Mouse (Mus musculus) heart, postnatal 25 days (tissue): Measurements from ENCODE around the gene Anapc15. TPM values are rescaled to one million over a fixed set of nuclear protein-coding genes. Genes with fewer than 3 reads are reported as not detected.
"Not testable (repeated sequence)": the region's sequence is repeated elsewhere in the genome, so short reads cannot be mapped to it uniquely, and the experiment has no call there.

Experiments
- DNase-seq: peaks from one replicate; pipeline ENCODE4 v3.0.0; 2022; ENCODE audit warnings: low spot score
- intact Hi-C: fragments of 180-260 bp; cut with DNase I; formaldehyde crosslinking; loops from one replicate; pipeline ENCODE4 v1.15.1; 2025
- microRNA-seq: library from miRNA; unstranded; fragments of <30 nt; microRNA quantifications from one replicate; pipeline ENCODE4 v1.2.0, GENCODE M21; 2022
- total RNA-seq, 2 experiments: library from RNA; stranded (reverse); gene quantifications; 2 replicates each; pipeline ENCODE4 v1.2.3; 2021

The Anapc15 gene
- total RNA-seq, 2 experiments from 2014 or later: 16.5 to 17.9 TPM

DNA sequence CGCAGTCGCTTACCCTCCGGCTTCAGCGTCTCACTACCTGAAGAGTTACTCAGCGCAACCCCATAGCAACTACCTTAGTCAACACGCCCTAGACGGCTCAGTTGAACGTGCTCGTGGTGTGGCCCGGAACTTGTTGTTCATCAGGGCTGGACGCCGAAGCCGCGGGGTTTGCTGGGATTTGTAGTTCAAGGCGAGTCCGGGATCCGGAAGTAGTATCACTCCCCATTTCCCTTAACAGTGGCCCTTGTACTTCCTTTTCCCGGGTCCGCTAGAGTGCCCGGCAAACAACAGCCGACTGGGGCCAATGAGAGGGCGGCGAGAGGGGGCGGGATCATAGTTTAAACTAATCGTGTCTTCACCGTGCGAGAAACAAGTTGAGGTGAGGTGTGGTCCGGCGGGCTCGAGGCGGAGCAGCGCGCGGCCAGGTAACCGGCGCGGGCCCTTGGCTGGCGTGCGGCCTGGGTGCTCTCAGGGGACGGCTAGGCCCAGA lies 70.3 kb downstream of the Anapc15 start, which contains the start of the genes Lrrc51 and Numa1:
Gene Lrrc51, minus strand, starts transcription at position 145 of the 490 bp plus-strand sequence.
Gene Numa1, plus strand, starts transcription at position 361 of the 490 bp plus-strand sequence.
- intact Hi-C loops: loop anchor here (5.0 kb wide), 3 partner anchors 34 to 129 kb away; no protein-coding TSS in a partner anchor
- DNase-seq: peak; percentile 94

DNA sequence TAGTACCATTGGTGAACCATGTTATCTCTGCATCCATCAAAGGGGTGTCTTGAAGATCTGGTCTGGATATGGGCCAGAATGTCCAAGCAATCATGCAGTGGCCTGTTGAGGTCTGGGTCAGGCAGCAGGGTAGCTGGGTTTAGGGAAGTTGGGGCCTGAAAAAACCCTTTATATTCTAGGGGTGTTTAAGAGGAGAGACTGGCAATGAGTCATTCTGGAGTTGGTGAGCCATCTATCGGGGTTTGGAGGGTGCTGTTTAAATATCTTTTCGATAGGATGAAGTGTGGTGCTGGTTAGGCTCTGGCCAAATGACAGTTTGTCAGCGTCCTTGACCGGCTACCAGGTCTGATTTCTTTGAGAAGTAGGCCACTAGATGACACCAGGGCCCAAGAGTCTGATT lies 72.4 kb downstream of the Anapc15 start:
- no peak for DNase-seq
- intact Hi-C loops: no loop called here

DNA sequence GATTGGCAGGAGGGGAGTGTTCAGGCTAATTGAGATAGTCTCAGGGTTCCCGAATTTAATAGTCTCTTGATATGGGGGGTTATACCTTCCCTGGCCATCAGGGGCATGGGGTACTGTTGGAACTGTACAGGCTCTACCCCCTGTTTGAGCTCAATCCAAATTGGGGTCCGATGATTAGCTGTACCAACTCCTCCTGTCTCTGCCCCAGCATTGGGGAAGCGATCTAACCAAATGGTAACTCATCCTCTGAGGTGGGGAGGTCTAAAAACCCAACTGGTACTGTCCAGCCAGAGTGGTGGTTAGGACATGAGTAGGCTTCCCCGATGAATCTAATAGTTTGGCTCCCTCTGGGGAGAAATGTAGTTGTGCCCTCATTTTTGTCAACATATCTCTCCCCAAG lies 73.5 kb downstream of the Anapc15 start:
- no peak for DNase-seq
- intact Hi-C loops: no loop called here

- intact Hi-C loops: no loop called here
- no peak for DNase-seq
Measured at GRCm38 (mm10) chr7:101937569-101937968, 74.1 kb downstream of the Anapc15 start.

- intact Hi-C loops: no loop called here
Measured at GRCm38 (mm10) chr7:101938348-101938747, 74.8 kb downstream of the Anapc15 start.

GRCm38 (mm10) chr7:101939758-101940157 lies 76.2 kb downstream of the Anapc15 start:
- no peak for DNase-seq
- intact Hi-C loops: no loop called here

More at GRCm38 (mm10) chr7:101938348-101938747, 74.8 kb downstream of the Anapc15 start:
- DNase-seq: no peak

DNA sequence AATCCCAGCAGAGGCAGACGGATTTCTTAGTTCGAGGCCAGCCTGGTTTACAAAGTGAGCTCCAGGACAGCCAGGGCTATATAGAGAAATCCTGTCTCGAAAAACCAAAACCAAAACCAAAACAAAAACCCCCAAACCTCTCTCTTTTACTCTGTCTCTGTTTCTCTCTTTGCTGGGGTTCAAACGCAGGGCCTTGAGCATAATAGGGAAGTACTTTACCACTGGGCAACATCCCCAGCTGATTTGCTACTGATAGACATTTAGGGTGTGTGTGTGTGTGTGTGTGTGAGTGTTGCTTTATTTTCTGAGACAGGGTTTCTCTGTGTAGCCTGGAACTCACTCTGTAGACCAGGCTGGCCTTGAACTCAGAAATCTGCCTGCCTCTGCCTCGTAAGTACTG lies 85.5 kb downstream of the Anapc15 start:
- DNase-seq, intact Hi-C loops: not testable (repeated sequence)

Small RNAs within 50 kb of the gene (microRNA-seq; reads per million reads assigned to microRNA genes)
- not detected for gene Gm22655

Other genes with a start within 250 kb of the Anapc15 start
- 10 to 100 TPM; 59.7 to 62.6 TPM for gene Clpb, start 200.1 kb upstream of the Anapc15 start, total RNA-seq
- gene Phox2a, start 45.4 kb upstream of the Anapc15 start, total RNA-seq: under 1 TPM; 0.26 to 0.42 TPM
- 100 to 1,000 TPM; 145 to 148 TPM for gene Inppl1, start 25.5 kb upstream of the Anapc15 start, total RNA-seq
- gene Folr2, start 6.5 kb upstream of the Anapc15 start, total RNA-seq: 1 to 10 TPM; 5.5 to 6.8 TPM
- under 1 TPM; 0.26 to 0.59 TPM for gene Folr1, start 7.1 kb downstream of the Anapc15 start, total RNA-seq
- gene Lamtor1, start 42.2 kb downstream of the Anapc15 start, total RNA-seq: 100 to 1,000 TPM; 105 to 111 TPM
- gene Tomt, start 42.6 kb downstream of the Anapc15 start, total RNA-seq: not detected
- gene Lrrc51, start 70.2 kb downstream of the Anapc15 start, total RNA-seq: 1 to 10 TPM; 3.3 to 4.1 TPM
- gene Numa1, start 70.4 kb downstream of the Anapc15 start, total RNA-seq: 10 to 100 TPM; 88.4 to 93.0 TPM
- 1 to 10 TPM; 6.5 to 6.8 TPM for gene Il18bp, start 155.0 kb downstream of the Anapc15 start, total RNA-seq
- gene Rnf121, start 201.8 kb downstream of the Anapc15 start, total RNA-seq: 10 to 100 TPM; 20.9 to 22.8 TPM
- 1 to 10 TPM; 9.4 to 9.6 TPM for gene Xndc1, start 201.8 kb downstream of the Anapc15 start, total RNA-seq
- gene Xntrpc, start 202.0 kb downstream of the Anapc15 start, total RNA-seq: under 1 TPM; 0.91 to 0.92 TPM
- under 1 TPM; 0.11 to 0.47 TPM for gene Trpc2, start 219.4 kb downstream of the Anapc15 start, total RNA-seq
- gene Art1, start 238.0 kb downstream of the Anapc15 start, total RNA-seq: 100 to 1,000 TPM; 203 to 252 TPM
- gene Art5, start 245.8 kb downstream of the Anapc15 start, total RNA-seq: 10 to 100 TPM; 10.5 to 14.3 TPM